ENCODE assay signal across 9 mouse cellular contexts in the genomic region with DNA sequence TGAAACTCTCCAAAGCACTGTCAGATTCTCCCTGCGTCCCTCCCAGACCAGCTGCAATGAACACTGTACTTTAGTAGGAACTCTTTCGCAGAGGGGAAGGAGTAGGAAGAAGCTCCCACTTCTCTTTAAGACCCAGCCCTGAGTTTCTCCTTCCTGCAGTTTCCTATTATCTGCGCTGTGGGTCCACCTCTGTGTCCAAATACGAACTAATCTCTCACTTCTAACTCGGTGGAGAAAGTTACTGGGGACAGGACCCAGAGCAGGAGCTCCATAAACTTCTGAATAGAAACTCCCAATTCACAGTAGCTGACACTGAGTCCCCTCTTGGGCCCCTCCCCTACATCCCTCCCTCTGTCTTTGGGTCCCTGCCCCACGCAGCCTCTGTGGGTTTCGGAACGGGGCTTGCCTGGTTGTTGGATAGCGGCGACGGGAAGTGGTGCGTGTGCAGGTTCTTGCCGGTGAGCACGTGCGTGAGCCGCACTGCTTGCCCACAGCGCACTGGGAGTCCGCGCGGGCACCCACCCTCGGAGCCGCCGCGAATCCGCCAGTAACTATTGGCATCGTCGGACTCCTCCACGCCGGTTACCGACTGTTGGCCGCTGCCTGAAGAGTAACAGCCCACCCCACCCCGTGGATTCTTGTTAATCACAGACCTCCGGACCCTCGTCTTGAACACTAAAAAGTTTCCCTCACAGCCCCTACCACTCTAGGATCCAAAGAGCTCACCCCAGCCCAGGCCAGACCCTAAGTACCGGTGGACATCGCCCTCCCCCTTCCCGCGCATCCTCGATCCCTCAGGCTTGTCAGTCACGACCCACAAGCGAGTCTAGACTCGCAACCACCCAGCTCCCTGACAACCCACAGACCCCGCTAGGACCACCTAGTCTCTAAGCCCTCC. TPM values are rescaled to one million over a fixed set of nuclear protein-coding genes. Genes with fewer than 3 reads are reported as not detected.
DNase-seq lines count a peak whose midpoint lies in the region; ATAC-seq and TF ChIP-seq lines count a peak whose summit lies in the region.
"Had no signal": no experiment of that assay in that cellular context is flagged by ENCODE, and none has a peak within 500 bp of the region (broad histone marks: within the 10 kb centered on the region; RNA-seq: fewer than 3 reads in every experiment).

No protein-coding gene starts in this region.

- H3K4me1 ChIP-seq in cerebellum, adult 2 months (ENCODE audit: control insufficient read depth, insufficient read depth, low read length) = no peaks in the 10 kb centered on the region
- H3K4me1 ChIP-seq in heart, postnatal 0 days (ENCODE audit: control insufficient read depth, insufficient read depth) = peaks cover 5% of the 10 kb centered on the region; the same call in 1 of the 2 replicates
- H3K4me1 ChIP-seq in liver, embryonic 12.5 days = peaks cover 20% of the 10 kb centered on the region
- H3K4me1 ChIP-seq in neural tube, embryonic 15.5 days = peaks cover 17% of the 10 kb centered on the region

- no peaks in the 10 kb centered on the region for H3K27me3 ChIP-seq in cerebellum, adult 2 months (ENCODE audit: control insufficient read depth, insufficient read depth, low read length)
- no peaks in the 10 kb centered on the region for H3K27me3 ChIP-seq in heart, postnatal 0 days (ENCODE audit: control insufficient read depth, insufficient read depth, low read length)
- H3K27me3 ChIP-seq in liver, embryonic 12.5 days (replicated peaks) = peaks cover 7% of the 10 kb centered on the region; the same call in 1 of the 2 replicates
- H3K27me3 ChIP-seq in neural tube, embryonic 15.5 days (replicated peaks) = no peaks in the 10 kb centered on the region
- H3K27me3 ChIP-seq: Patski had no signal

- H3K9ac ChIP-seq in heart, postnatal 0 days (replicated peaks; ENCODE audit: low read depth, low read length) = peak overlapping the region; percentile 5; the same call in 1 of the 2 replicates
- H3K9ac ChIP-seq in liver, embryonic 12.5 days = peak overlapping the region; percentile 78
- peak overlapping the region; percentile 61 for H3K9ac ChIP-seq in neural tube, embryonic 15.5 days (replicated peaks)

- 3% methylated on average over 43 of the region's 43 CpGs for WGBS in cerebellum, adult 2 months
- 3% methylated on average over 43 of the region's 43 CpGs for WGBS in heart, postnatal 0 days
- WGBS in liver, embryonic 12.5 days (ENCODE audit: insufficient replicate concordance) = 3% methylated on average over 43 of the region's 43 CpGs
- 4% methylated on average over 43 of the region's 43 CpGs for WGBS in neural tube, embryonic 15.5 days

- H3K27ac ChIP-seq in cerebellum, adult 2 months (ENCODE audit: insufficient read depth, low read length) = peak overlapping the region; percentile 46
- H3K27ac ChIP-seq in heart, postnatal 0 days (ENCODE audit: low read depth) = no peak overlapping the region
- H3K27ac ChIP-seq in liver, embryonic 12.5 days = peak overlapping the region; percentile 59
- peak overlapping the region; percentile 81 for H3K27ac ChIP-seq in neural tube, embryonic 15.5 days (replicated peaks)

- no peak for TF ChIP-seq EP300 in heart, postnatal 0 days (IDR thresholded peaks at IDR 0.05; ENCODE audit: low read depth)

- ATAC-seq in heart, postnatal 0 days (ENCODE audit: insufficient read depth, low read depth) = no peak
- ATAC-seq in liver, embryonic 12.5 days = no peak
- peak; percentile 7; the same call in 1 of the 2 replicates for ATAC-seq in neural tube, embryonic 15.5 days (ENCODE audit: low FRiP score)

- H3K4me3 ChIP-seq in cerebellum, adult 2 months (replicated peaks; ENCODE audit: insufficient read depth, low read depth, low read length) = peak overlapping the region; percentile 91
- H3K4me3 ChIP-seq in heart, postnatal 0 days (ENCODE audit: low read depth, low read length) = peak overlapping the region; percentile 65
- H3K4me3 ChIP-seq in liver, embryonic 12.5 days = peak overlapping the region; percentile 70
- peak overlapping the region; percentile 83 for H3K4me3 ChIP-seq in neural tube, embryonic 15.5 days (replicated peaks)

- peak overlapping the region; percentile 78 for H3K4me2 ChIP-seq in heart, postnatal 0 days (ENCODE audit: low read depth, low read length)
- H3K4me2 ChIP-seq in liver, embryonic 12.5 days = peak overlapping the region; percentile 99
- peak overlapping the region; percentile 87 for H3K4me2 ChIP-seq in neural tube, embryonic 15.5 days

- DNase-seq in embryo, embryonic 10 days (ENCODE audit: low spot score) = peak; percentile 41
- DNase-seq in embryo, embryonic 10.5 days (ENCODE audit: low spot score) = no peak
- peak; percentile 63 for DNase-seq in A20 (ENCODE audit: low read depth, low spot score)
- DNase-seq in cerebellum, adult 2 months = peak; percentile 44 to 63
- DNase-seq in heart, postnatal 0 days (ENCODE audit: low spot score) = no peak
- DNase-seq in gastrocnemius, adult 8-10 months (ENCODE audit: low spot score in 2 of 2) = no peak

- H3K9me3 ChIP-seq in heart, postnatal 0 days (replicated peaks; ENCODE audit: control insufficient read depth, low read length) = no peaks in the 10 kb centered on the region
- H3K9me3 ChIP-seq in liver, embryonic 12.5 days (replicated peaks) = no peaks in the 10 kb centered on the region
- no peaks in the 10 kb centered on the region for H3K9me3 ChIP-seq in neural tube, embryonic 15.5 days (replicated peaks)

- peak; percentile 23; the same call in 1 of the 2 replicates for TF ChIP-seq CTCF in cerebellum, adult 2 months (IDR thresholded peaks at IDR 0.05; ENCODE audit: borderline replicate concordance, insufficient read depth, low read depth, low read length)
- no peak for TF ChIP-seq CTCF in heart, postnatal 0 days (IDR thresholded peaks at IDR 0.05; ENCODE audit: low read depth)

- no peak for TF ChIP-seq POLR2A in cerebellum, adult 2 months (IDR thresholded peaks at IDR 0.05; ENCODE audit: borderline replicate concordance, insufficient read depth, low read length)

- H3K36me3 ChIP-seq in heart, postnatal 0 days (replicated peaks; ENCODE audit: control insufficient read depth, insufficient read depth, low read length) = no peaks in the 10 kb centered on the region
- H3K36me3 ChIP-seq in liver, embryonic 12.5 days = peaks cover 6% of the 10 kb centered on the region; the same call in 1 of the 2 replicates
- H3K36me3 ChIP-seq in neural tube, embryonic 15.5 days = no peaks in the 10 kb centered on the region

RNA-seq across cellular contexts. Expression of a gene that starts 0.7 kb away (rescaled TPM):
- 20.4 and 21.5 TPM in 2 replicates for polyA plus RNA-seq in cerebellum, adult 2 months (2012; rRNA removed)
- total RNA-seq in heart, postnatal 0 days (2014; rRNA removed; ENCODE audit: low replicate concordance) = 18.4 and 22.9 TPM in 2 replicates
- 12.4 and 20.5 TPM in 2 replicates for polyA plus RNA-seq in heart, postnatal 0 days (2015; fragmentation: Nextera tagmentation; extraction: Ambion mirVana)
- 82.4 and 91.1 TPM in 2 replicates for polyA plus RNA-seq in liver, embryonic 12.5 days (2016; fragmentation: Nextera tagmentation; extraction: Ambion mirVana)
- polyA plus RNA-seq in neural tube, embryonic 15.5 days (2015; fragmentation: Nextera tagmentation; extraction: Ambion mirVana) = 38.4 and 57.3 TPM in 2 replicates
- total RNA-seq in gastrocnemius, adult 8-10 months (2022) = 1 to 10 TPM; 2.9 to 5.3 (median 3.7) TPM

RNA-seq across cellular contexts. Expression of a gene that starts 6.5 kb away (rescaled TPM):
- polyA plus RNA-seq in cerebellum, adult 2 months (2012; rRNA removed) = 0.81 and 1.2 TPM in 2 replicates
- 2.7 and 6.0 TPM in 2 replicates for total RNA-seq in heart, postnatal 0 days (2014; rRNA removed; ENCODE audit: low replicate concordance)
- 3.8 and 5.1 TPM in 2 replicates for polyA plus RNA-seq in heart, postnatal 0 days (2015; fragmentation: Nextera tagmentation; extraction: Ambion mirVana)
- 31.9 and 33.4 TPM in 2 replicates for polyA plus RNA-seq in liver, embryonic 12.5 days (2016; fragmentation: Nextera tagmentation; extraction: Ambion mirVana)
- polyA plus RNA-seq in neural tube, embryonic 15.5 days (2015; fragmentation: Nextera tagmentation; extraction: Ambion mirVana) = 13.1 and 16.2 TPM in 2 replicates
- not detected for total RNA-seq in gastrocnemius, adult 8-10 months (2022)

RNA-seq across cellular contexts. Expression of a gene that starts 13.0 kb away (rescaled TPM):
- 13.8 and 15.3 TPM in 2 replicates for polyA plus RNA-seq in cerebellum, adult 2 months (2012; rRNA removed)
- total RNA-seq in heart, postnatal 0 days (2014; rRNA removed; ENCODE audit: low replicate concordance) = 1.1 and 7.8 TPM in 2 replicates
- polyA plus RNA-seq in heart, postnatal 0 days (2015; fragmentation: Nextera tagmentation; extraction: Ambion mirVana) = 2.4 and 2.5 TPM in 2 replicates
- 18.5 and 18.8 TPM in 2 replicates for polyA plus RNA-seq in liver, embryonic 12.5 days (2016; fragmentation: Nextera tagmentation; extraction: Ambion mirVana)
- 45.6 and 52.3 TPM in 2 replicates for polyA plus RNA-seq in neural tube, embryonic 15.5 days (2015; fragmentation: Nextera tagmentation; extraction: Ambion mirVana)
- under 1 TPM in 1 of 4 experiments, not detected in 3; 0.22 TPM for total RNA-seq in gastrocnemius, adult 8-10 months (2022)

RNA-seq across cellular contexts. Expression of a gene that starts 15.6 kb away (rescaled TPM):
- 1.5 TPM in 2 replicates for polyA plus RNA-seq in cerebellum, adult 2 months (2012; rRNA removed)
- total RNA-seq in heart, postnatal 0 days (2014; rRNA removed; ENCODE audit: low replicate concordance) = 0.62 TPM in 1 of 2 replicates, not detected in the other
- polyA plus RNA-seq in heart, postnatal 0 days (2015; fragmentation: Nextera tagmentation; extraction: Ambion mirVana) = 0.05 and 0.08 TPM in 2 replicates
- 0.80 and 1.3 TPM in 2 replicates for polyA plus RNA-seq in liver, embryonic 12.5 days (2016; fragmentation: Nextera tagmentation; extraction: Ambion mirVana)
- 2.7 and 3.5 TPM in 2 replicates for polyA plus RNA-seq in neural tube, embryonic 15.5 days (2015; fragmentation: Nextera tagmentation; extraction: Ambion mirVana)
- under 1 TPM in 1 of 4 experiments, not detected in 3; 0.10 TPM for total RNA-seq in gastrocnemius, adult 8-10 months (2022)

RNA-seq across cellular contexts. Expression of a gene that starts 20.4 kb away (rescaled TPM):
- 108 and 111 TPM in 2 replicates for polyA plus RNA-seq in cerebellum, adult 2 months (2012; rRNA removed)
- 59.9 and 69.0 TPM in 2 replicates for total RNA-seq in heart, postnatal 0 days (2014; rRNA removed; ENCODE audit: low replicate concordance)
- 63.8 and 65.0 TPM in 2 replicates for polyA plus RNA-seq in heart, postnatal 0 days (2015; fragmentation: Nextera tagmentation; extraction: Ambion mirVana)
- 72.7 and 77.5 TPM in 2 replicates for polyA plus RNA-seq in liver, embryonic 12.5 days (2016; fragmentation: Nextera tagmentation; extraction: Ambion mirVana)
- polyA plus RNA-seq in neural tube, embryonic 15.5 days (2015; fragmentation: Nextera tagmentation; extraction: Ambion mirVana) = 134 and 143 TPM in 2 replicates
- 10 to 100 TPM; 23.1 to 27.9 (median 25.0) TPM for total RNA-seq in gastrocnemius, adult 8-10 months (2022)

Comparison
In these comparisons a context has a peak if more than half of its experiments do, and no peak if none do; other contexts are left out.
1. DNase-seq: peak in embryo, embryonic 10 days (single experiment), A20 (single experiment) and cerebellum, adult 2 months (2 of 2); none in embryo, embryonic 10.5 days (single experiment), heart, postnatal 0 days (single experiment) and gastrocnemius, adult 8-10 months (0 of 2).
2. H3K9ac ChIP-seq: peak in every context shown above with its lines; median percentile 78 in liver, embryonic 12.5 days; 61 in neural tube, embryonic 15.5 days; 5 in heart, postnatal 0 days.
3. Peak in every context shown above with its lines, with median percentiles within 50 percentile points of each other: H3K4me3 ChIP-seq and H3K4me2 ChIP-seq.